Mouse (Mus musculus) myocyte (in vitro differentiated cells): ENCODE results near the gene Cbarp.

Experiments
- CEBPB ChIP-seq: IDR thresholded peaks from 2 replicates; pipeline ENCODE4 v1.6.1; 2011; ENCODE audit warnings: mild to moderate bottlenecking, moderate library complexity; ENCODE audit not compliant: poor library complexity, insufficient read depth, severe bottlenecking
- E2F4 ChIP-seq: IDR thresholded peaks from one replicate; pipeline ENCODE4 v1.6.1; 2011; ENCODE audit warnings: mild to moderate bottlenecking, control low read depth, moderate library complexity; ENCODE audit not compliant: insufficient read depth
- POLR2A ChIP-seq: IDR thresholded peaks from one replicate; pipeline ENCODE4 v1.6.1; 2011; ENCODE audit warnings: low read depth, mild to moderate bottlenecking, control low read depth, moderate library complexity; ENCODE audit not compliant: insufficient read length
- POLR2AphosphoS2 ChIP-seq: IDR thresholded peaks from one replicate; pipeline ENCODE4 v1.6.1; 2011; ENCODE audit warnings: low read depth, control low read depth; ENCODE audit not compliant: insufficient read length
- REST ChIP-seq: IDR thresholded peaks from one replicate; pipeline ENCODE4 v1.6.1; 2011; ENCODE audit warnings: mild to moderate bottlenecking, control low read depth, moderate library complexity; ENCODE audit not compliant: insufficient read depth, insufficient read length
- TCF12 ChIP-seq: IDR thresholded peaks from one replicate; pipeline ENCODE4 v1.6.1; 2011; ENCODE audit warnings: mild to moderate bottlenecking, control low read depth; ENCODE audit not compliant: poor library complexity, insufficient read depth, severe bottlenecking

DNA sequence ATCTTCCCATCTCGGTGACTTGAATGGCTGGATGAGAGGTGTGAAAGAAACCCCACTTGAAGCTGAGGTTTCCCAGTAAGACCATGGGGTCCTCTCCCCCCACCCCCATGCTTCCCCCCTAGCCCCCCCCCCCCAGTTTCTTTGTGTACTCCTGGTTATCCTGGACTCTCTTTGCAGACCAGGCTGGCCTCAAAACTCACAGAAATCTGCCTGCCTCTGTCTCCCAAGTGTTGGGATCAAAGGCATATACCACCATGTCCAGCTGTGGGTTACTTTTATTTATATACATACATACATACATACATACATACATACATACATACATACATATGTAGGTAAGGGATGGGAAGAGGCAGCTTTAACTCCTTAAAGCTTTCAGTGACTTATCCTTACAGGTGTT, 28.4 kb upstream of the Cbarp start:
- TF ChIP-seq POLR2AphosphoS2: no peak
- no peak for TF ChIP-seq E2F4
- TF ChIP-seq REST: no peak
- no peak for TF ChIP-seq CEBPB
- no peak for TF ChIP-seq POLR2A
- TF ChIP-seq TCF12: no peak
